Comparison of ENCODE assay signal across 8 mouse cellular contexts in genomic region chr6:90809960-90810362, GRCm38 (mm10).
DNase-seq lines count a peak whose midpoint lies in the region; ATAC-seq and TF ChIP-seq lines count a peak whose summit lies in the region.

No protein-coding gene starts in this region.

- peak; percentile 77 for ATAC-seq in megakaryocyte, adult 5-6 weeks (ENCODE audit: poor library complexity, severe bottlenecking)

- intact Hi-C loops in left cerebral cortex, adult 2 months (cut with DNase I): no loop called here

- H3K27ac ChIP-seq in left cerebral cortex, adult 2 months: peak overlapping the region; percentile 95

- peak overlapping the region; percentile 67 for H3K4me3 ChIP-seq in left cerebral cortex, adult 2 months

- TF ChIP-seq CTCF in left cerebral cortex, adult 2 months (IDR thresholded peaks at IDR 0.05): peak; percentile 32

- DNase-seq in ZHBTc4 (ENCODE audit: low read depth, low spot score): peak; percentile 87
- DNase-seq in embryo, embryonic 10 days (ENCODE audit: low spot score): peak; percentile 94
- peak; percentile 62 for DNase-seq in gastrocnemius, postnatal 25 days
- DNase-seq in induced T-regulatory cell, adult 2 months (ENCODE audit: low read depth): peak; percentile 85
- peak; percentile 91 to 93 for DNase-seq in left cerebral cortex, adult 2 months (ENCODE audit: extremely low spot score in 1 of 2, low spot score in 2 of 2)
- peak; percentile 95 to 96 for DNase-seq in right cerebral cortex, adult 2 months (ENCODE audit: low spot score in 2 of 2)
- DNase-seq in urinary bladder, postnatal 36 days (ENCODE audit: low spot score in 2 of 2): peak; percentile 23 to 55

Comparison
In these comparisons a context has a peak if more than half of its experiments do, and no peak if none do; other contexts are left out.
1. Peak in every context shown above with its lines: DNase-seq, ATAC-seq, H3K4me3 ChIP-seq and H3K27ac ChIP-seq.
2. DNase-seq: peak in every context shown above with its lines; median percentile 96 in right cerebral cortex, adult 2 months; 94 in embryo, embryonic 10 days; 92 in left cerebral cortex, adult 2 months; 87 in ZHBTc4; 85 in induced T-regulatory cell, adult 2 months; 62 in gastrocnemius, postnatal 25 days; 39 in urinary bladder, postnatal 36 days.